Mouse (Mus musculus) embryonic fibroblast, embryonic 13.5 days (primary cell): Measurements from ENCODE around the gene Creb3l2.

ENCODE experiments used
- CTCF ChIP-seq: IDR thresholded peaks from 2 replicates; pipeline ENCODE4 v1.5.1; 2011; ENCODE audit warnings: mild to moderate bottlenecking, control low read depth, low read length, moderate library complexity, borderline replicate concordance; ENCODE audit not compliant: insufficient read depth
- POLR2A ChIP-seq: IDR thresholded peaks from 2 replicates; pipeline ENCODE4 v1.6.1; 2011; ENCODE audit warnings: low read depth, mild to moderate bottlenecking, control low read depth, low read length, moderate library complexity

DNA sequence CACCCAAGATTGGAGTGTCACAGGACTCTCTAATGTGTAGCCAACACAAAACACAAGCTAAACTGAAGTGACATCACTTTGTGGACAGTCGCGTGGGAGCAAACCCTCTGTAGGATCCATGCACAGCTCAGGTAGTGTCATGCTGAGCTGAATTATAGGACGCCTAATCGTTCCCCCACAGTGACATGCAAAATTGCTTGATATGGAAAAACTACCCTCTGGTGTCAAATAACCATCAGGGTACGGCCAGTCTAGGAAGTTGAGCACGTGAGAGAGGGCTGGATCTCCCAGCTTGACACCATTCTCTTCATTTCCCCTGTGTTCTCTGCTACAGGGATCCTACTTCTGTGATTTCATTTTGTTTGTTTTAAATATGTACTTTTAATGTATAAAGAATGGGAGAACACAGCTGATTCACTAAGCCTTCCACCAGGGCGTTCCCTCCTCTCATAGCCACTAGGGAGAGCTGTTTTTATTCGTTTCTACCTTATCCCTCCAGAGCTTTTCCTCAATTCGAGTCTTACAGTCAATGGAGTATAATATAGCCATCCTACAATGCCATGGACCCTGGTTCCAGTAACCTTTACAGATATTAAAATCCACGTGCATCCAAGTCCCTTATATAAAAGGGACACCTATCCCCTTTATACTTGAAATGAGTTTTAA, 16.2 kb upstream of the Creb3l2 start:
- TF ChIP-seq POLR2A = no peak
- no peak for TF ChIP-seq CTCF
